Mouse (Mus musculus) T-helper 17 cell (primary cell): Measurements from ENCODE around the gene Dnaja1.

Experiments
- in situ Hi-C, 2 experiments: fragments of 300-600 bp; cut with MboI, MseI; formaldehyde crosslinking; loops; 1 replicate in 1 of 2; 2 replicates in 1 of 2; pipeline ENCODE4 v1.15.1; 2025; ENCODE audit warnings: high pct_unique_total_duplicates in 2 of 2

Dnaja1 gene

GRCm38 (mm10) chr4:40722011-40722666 lies at the start of gene Dnaja1:
Dnaja1 (plus strand) TSS chr4:40722150.
- in situ Hi-C loops = loop anchor here (25.0 kb wide), 1 partner anchor 990 kb away; the partner anchor contains the start of genes Dctn3 (in 2 of the 2) and Rpp25l (in 2 of the 2)

DNA sequence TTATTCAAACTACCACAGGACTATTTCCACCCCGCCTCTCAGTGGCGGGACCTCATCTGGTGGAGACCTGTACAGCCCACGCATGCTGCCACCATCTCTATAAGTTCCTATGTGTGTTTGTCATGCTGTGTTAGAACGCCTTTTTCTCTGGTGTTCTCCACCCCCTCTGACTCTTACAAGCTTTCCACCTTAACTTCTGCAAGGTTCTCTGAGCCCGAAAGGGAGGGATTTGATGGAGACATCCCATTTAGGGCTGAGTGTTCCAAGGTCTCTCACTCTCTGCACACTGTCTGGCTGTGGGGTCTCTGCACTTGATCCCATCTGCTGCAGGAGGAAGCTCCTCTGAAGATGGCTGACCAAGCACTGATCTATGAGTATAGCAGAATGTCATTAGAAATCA lies 48.4 kb upstream of the Dnaja1 start:
- in situ Hi-C loops = no loop called here

GRCm38 (mm10) chr4:40676338-40676737 lies 45.6 kb upstream of the Dnaja1 start:
- in situ Hi-C loops = loop anchor here in 1 of 2 experiments (5.0 kb wide), 1 partner anchor 379 kb away; no protein-coding TSS in a partner anchor

DNA sequence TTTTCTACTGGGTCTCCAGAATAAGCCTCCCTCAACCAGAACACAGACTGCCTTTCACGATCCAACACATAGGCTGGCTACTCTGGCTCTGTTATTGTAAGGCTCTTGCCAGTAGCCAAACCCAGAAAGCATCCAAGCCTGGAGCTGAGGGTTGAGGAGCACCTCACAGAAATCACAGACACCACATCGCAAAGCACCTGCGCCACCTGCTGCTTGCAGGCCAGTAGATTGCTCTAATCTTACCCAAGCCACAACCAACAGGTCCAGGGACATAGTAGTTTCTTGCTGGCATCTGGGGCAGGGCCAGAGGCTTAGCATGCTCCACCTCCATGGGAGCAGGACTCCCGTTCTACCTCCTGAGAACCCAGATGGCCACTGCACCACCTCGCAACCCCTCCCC lies 44.8 kb upstream of the Dnaja1 start:
- in situ Hi-C loops = loop anchor here in 1 of 2 experiments (5.0 kb wide), 1 partner anchor 380 kb away; no protein-coding TSS in a partner anchor

GRCm38 (mm10) chr4:40680250-40680860 lies 41.6 kb upstream of the Dnaja1 start:
- in situ Hi-C loops = loop anchor here (5.0 kb wide), 3 partner anchors 388 to 538 kb away; partner anchors contain the start of gene Aco1 (in 1 of the 2)

- in situ Hi-C loops = loop anchor here (5.0 kb wide), 3 partner anchors 390 to 540 kb away; partner anchors contain the start of gene Aco1 (in 1 of the 2)
These were observed 40.0 kb upstream of the Dnaja1 start for GRCm38 (mm10) chr4:40681908-40682307.

DNA sequence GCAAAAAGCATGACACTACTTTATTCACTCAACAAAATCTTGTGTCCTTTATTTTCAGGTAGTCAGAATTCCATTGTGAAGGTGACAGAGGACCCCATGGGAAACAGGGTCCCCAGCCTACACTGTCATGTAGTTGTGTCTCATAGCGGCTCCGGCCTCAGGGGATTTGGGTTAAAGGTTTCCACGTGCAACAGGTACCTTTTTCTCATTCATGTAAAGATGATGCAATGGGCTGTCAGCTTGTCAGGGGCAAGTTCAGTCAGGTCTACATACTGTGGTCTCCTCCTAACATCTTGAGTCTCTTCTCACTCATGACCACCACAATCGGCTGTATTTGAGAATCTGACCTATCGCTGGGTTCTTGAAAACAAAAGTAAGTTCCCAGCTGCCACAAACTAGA lies 39.6 kb upstream of the Dnaja1 start:
- in situ Hi-C loops = loop anchor here (5.0 kb wide), 3 partner anchors 390 to 540 kb away; partner anchors contain the start of gene Aco1 (in 1 of the 2)

DNA sequence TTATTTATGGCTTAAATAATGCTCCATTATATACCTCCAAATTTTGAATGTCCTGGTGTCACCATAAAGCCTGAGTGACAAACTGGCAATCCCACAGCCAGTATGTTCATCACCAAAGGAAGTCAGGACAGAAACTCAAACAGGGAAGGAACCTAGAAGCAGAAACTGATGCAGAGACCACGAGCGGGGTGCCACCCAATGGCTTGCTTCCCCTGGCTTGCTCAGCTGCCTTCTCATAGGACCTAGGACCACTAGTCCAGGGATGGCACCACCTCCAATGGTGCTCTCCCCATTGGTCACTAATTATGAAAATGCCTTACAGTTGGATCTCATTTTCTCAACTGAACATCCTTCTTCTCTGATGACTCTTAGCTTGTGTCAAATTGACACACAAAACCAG lies 38.6 kb upstream of the Dnaja1 start:
- in situ Hi-C loops = loop anchor here (5.0 kb wide), 3 partner anchors 391 to 541 kb away; partner anchors contain the start of gene Aco1 (in 1 of the 2)

- in situ Hi-C loops = no loop called here
These were observed 30.9 kb upstream of the Dnaja1 start for GRCm38 (mm10) chr4:40691100-40691499.

DNA sequence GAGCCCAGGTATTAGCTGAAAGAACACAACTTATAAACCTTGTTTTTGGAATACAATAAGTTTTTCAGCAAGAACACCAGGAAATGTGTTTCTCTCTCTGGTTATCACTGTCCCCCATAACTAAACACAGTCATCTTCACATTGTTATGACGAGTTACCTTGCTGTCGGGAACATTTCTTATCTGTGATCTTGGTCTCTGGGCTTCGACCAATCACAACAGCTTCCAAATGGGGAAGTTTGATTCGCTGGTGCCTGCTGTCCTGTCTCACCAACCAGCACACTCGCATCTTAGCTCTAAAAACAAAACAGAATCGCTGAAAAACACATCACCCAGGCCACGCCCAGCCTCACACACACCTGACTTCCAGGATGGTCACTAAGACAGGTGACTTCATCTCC lies 24.9 kb upstream of the Dnaja1 start:
- in situ Hi-C loops = no loop called here

DNA sequence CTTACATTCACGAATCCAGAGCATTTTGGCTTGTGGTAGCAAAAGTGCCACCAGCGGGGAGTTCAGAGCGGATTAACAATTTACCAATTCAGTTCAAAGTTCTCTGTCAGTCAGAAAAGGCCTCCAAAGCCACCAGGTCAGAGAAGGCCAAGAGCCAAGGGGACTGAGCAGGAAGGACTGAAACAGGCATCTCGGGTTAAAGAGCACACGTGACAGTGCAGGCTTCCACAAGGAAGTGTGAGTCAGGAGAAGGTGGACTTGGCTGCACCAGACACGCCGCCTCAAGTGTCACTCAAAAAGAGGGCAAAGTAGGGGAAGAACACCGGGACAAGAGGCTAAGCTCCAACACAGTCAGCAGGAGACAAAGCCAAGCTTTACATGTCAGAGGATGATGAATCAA lies 21.7 kb upstream of the Dnaja1 start:
- in situ Hi-C loops = loop anchor here (5.0 to 25.0 kb wide), 3 partner anchors 428 to 1012 kb away; partner anchors contain the start of genes Dctn3 (in 2 of the 2), Rpp25l (in 2 of the 2), Dnaic1 (in 1 of the 2) and Fam219a (in 1 of the 2)

DNA sequence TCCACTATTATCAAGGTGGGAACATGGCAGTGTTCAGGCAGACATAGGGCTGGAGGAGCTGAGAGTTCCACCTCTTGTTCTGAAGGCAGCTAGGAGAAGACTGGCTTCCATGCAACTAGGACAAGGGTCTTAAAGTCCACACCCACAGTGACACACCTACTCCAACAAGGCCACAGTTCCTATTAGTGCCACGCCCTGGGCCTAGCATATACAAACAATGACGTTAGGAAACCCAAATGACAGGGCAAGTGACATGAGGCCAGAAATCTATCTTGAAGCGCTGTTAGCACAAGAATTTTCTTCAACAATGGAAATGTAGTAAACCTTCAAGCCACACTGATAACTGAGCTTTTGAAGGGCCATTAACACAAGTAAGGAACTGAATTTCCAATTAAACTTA lies 20.2 kb upstream of the Dnaja1 start:
- in situ Hi-C loops = loop anchor here (5.0 to 25.0 kb wide), 3 partner anchors 429 to 1011 kb away; partner anchors contain the start of genes Dctn3 (in 2 of the 2), Rpp25l (in 2 of the 2), Dnaic1 (in 1 of the 2) and Fam219a (in 1 of the 2)

- in situ Hi-C loops = loop anchor here (5.0 to 25.0 kb wide), 3 partner anchors 431 to 1009 kb away; partner anchors contain the start of genes Dctn3 (in 2 of the 2), Rpp25l (in 2 of the 2), Dnaic1 (in 1 of the 2) and Fam219a (in 1 of the 2)
These were observed 18.9 kb upstream of the Dnaja1 start, which contains the start of gene Aptx for GRCm38 (mm10) chr4:40702797-40703709. Aptx (minus strand) TSS chr4:40703194.

GRCm38 (mm10) chr4:40703710-40704275 lies 18.2 kb upstream of the Dnaja1 start:
- in situ Hi-C loops = loop anchor here (5.0 to 25.0 kb wide), 3 partner anchors 431 to 1009 kb away; partner anchors contain the start of genes Dctn3 (in 2 of the 2), Rpp25l (in 2 of the 2), Dnaic1 (in 1 of the 2) and Fam219a (in 1 of the 2)

- in situ Hi-C loops = loop anchor here (25.0 kb wide), 1 partner anchor 995 kb away; the partner anchor contains the start of genes Dctn3 (in 2 of the 2) and Rpp25l (in 2 of the 2)
These were observed 4.8 kb upstream of the Dnaja1 start for GRCm38 (mm10) chr4:40717141-40717540.

DNA sequence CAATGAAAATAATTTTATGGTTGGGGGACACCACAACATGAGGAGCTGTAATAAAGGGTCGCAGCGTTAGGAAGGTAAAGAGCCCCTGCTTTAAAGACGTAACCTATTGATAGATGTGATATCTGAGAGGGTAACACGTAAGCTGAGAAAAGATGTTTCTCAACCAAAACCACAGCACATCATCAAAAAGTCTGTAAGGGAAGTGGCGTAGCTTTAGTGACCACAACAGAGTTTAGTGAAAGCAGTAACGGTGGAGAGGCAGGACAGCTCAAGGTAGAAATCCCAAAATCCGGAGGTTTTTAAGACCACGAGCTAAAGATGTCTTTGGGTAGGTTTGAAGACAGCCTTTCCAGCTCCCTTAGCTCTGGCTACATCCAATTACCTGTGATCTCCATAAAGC lies 1.0 kb upstream of the Dnaja1 start:
- in situ Hi-C loops = loop anchor here (25.0 kb wide), 1 partner anchor 991 kb away; the partner anchor contains the start of genes Dctn3 (in 2 of the 2) and Rpp25l (in 2 of the 2)

- in situ Hi-C loops = loop anchor here (25.0 kb wide), 1 partner anchor 989 kb away; the partner anchor contains the start of genes Dctn3 (in 2 of the 2) and Rpp25l (in 2 of the 2)
These were observed 924 bp downstream of the Dnaja1 start for GRCm38 (mm10) chr4:40722687-40723460.

DNA sequence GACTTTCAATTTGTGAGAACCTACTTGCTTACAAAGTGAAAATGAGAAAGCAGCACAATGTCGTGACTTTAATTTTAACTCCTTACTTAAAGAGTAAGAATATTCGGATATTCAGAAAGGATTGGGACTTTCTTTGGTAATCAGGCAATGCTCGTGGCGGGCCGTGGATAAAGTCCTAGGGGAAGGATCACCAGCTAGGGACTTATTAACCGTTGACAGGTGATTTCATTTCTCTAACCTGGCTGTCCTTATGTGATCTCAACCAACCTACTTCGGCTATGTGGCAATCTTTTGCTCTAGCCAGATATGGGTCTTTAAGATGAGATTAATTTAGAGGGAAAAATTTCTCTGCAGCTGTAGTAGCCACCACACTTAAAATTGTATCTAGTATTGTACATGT lies 3.2 kb downstream of the Dnaja1 start:
- in situ Hi-C loops = no loop called here

DNA sequence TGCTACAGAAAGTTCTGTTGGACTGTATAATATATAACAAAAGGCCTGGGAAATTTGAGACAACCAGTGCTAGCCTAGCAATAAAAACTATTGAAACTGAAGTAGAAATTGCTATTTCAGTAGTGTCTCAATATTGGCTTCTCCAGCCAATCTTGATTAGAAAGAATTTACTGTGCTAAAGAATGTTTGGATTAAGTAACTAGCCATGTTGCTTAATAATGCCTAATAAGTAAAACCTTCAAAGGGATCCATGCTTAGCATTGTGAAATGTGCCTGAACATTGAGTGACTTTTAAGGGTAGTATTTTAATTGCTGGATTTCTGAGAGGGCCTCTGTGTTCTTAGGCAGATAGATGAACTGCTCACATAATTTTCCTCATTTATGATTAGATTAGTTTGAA lies 3.6 kb downstream of the Dnaja1 start:
- in situ Hi-C loops = no loop called here
